Mouse (Mus musculus) cortical plate, adult 2 months (tissue): ENCODE data around the gene Dpysl4. TPM values are rescaled to one million over a fixed set of nuclear protein-coding genes. Genes with fewer than 3 reads are reported as not detected.

Experiments used
- H3K27ac ChIP-seq: fragments of 200-500 bp; 2 replicates; pipeline ENCODE4 v1.5.1; 2012; ENCODE audit warnings: low read length, control low read depth, inconsistent platforms; ENCODE audit not compliant: insufficient read depth
- H3K4me1 ChIP-seq: fragments of 200-500 bp; 2 replicates; pipeline ENCODE4 v1.6.1; 2011; ENCODE audit warnings: low read length; ENCODE audit not compliant: control insufficient read depth, insufficient read depth
- H3K4me3 ChIP-seq: fragments of 200-500 bp; 2 replicates; pipeline ENCODE4 v1.5.1; 2011; ENCODE audit warnings: mild to moderate bottlenecking, low read length, control low read depth; ENCODE audit not compliant: insufficient read depth
- CTCF ChIP-seq: fragments of 200-500 bp; IDR thresholded peaks from 2 replicates; pipeline ENCODE4 v1.5.1; 2011; ENCODE audit warnings: mild to moderate bottlenecking, control low read depth, low read length; ENCODE audit not compliant: insufficient read depth; ENCODE audit errors: extremely low read depth
- POLR2A ChIP-seq: fragments of 200-500 bp; IDR thresholded peaks from 2 replicates; pipeline ENCODE4 v1.6.1; 2011; ENCODE audit warnings: mild to moderate bottlenecking, low read length, control low read depth; ENCODE audit not compliant: insufficient read depth; ENCODE audit errors: extremely low read depth
- polyA plus RNA-seq: library from polyadenylated mRNA; depleted of rRNA; stranded (reverse); fragments of >200 nt; gene quantifications from 2 replicates; pipeline ENCODE4 v1.2.3, GENCODE M21; 2012

Dpysl4 gene
- polyA plus RNA-seq, 1 experiment: 61.3 TPM

GRCm38 (mm10) chr7:139107908-139108650, 22.3 kb downstream of the Dpysl4 start:
- no peak for TF ChIP-seq POLR2A
- TF ChIP-seq CTCF: no peak
- H3K27ac ChIP-seq: no peak overlapping the region
- peaks cover 4% of the 10 kb centered on the region for H3K4me1 ChIP-seq
- no peak overlapping the region for H3K4me3 ChIP-seq

- Histone ChIP-seq H3K4me3 (no peak overlapping the region), H3K4me1 (no peaks in the 10 kb centered on the region), H3K27ac (no peak overlapping the region)
- peak; percentile 94 for TF ChIP-seq CTCF
- TF ChIP-seq POLR2A: no peak
Observed at GRCm38 (mm10) chr7:139119152-139119774, 33.5 kb downstream of the Dpysl4 start.

GRCm38 (mm10) chr7:139119775-139120153, 34.0 kb downstream of the Dpysl4 start:
- no peaks in the 10 kb centered on the region for H3K4me1 ChIP-seq
- no peak overlapping the region for H3K4me3 ChIP-seq
- TF ChIP-seq POLR2A (no peak), CTCF (no peak)
- H3K27ac ChIP-seq: no peak overlapping the region

GRCm38 (mm10) chr7:139125881-139126280, 40.1 kb downstream of the Dpysl4 start:
- H3K4me1 ChIP-seq: peaks cover 12% of the 10 kb centered on the region
- H3K4me3 ChIP-seq: no peak overlapping the region
- H3K27ac ChIP-seq: no peak overlapping the region
- TF ChIP-seq POLR2A: no peak
- TF ChIP-seq CTCF: no peak

GRCm38 (mm10) chr7:139126549-139126948, 40.7 kb downstream of the Dpysl4 start:
- peaks cover 13% of the 10 kb centered on the region for H3K4me1 ChIP-seq
- no peak overlapping the region for H3K4me3 ChIP-seq
- H3K27ac ChIP-seq: no peak overlapping the region; the same call in 1 of the 2 replicates
- no peak for TF ChIP-seq CTCF
- TF ChIP-seq POLR2A: no peak

- Histone ChIP-seq H3K4me1 (peaks cover 13% of the 10 kb centered on the region), H3K4me3 (no peak overlapping the region), H3K27ac (no peak overlapping the region)
- TF ChIP-seq POLR2A (no peak), CTCF (no peak)
Observed at GRCm38 (mm10) chr7:139128994-139129393, 43.2 kb downstream of the Dpysl4 start.

GRCm38 (mm10) chr7:139130361-139130760, 44.6 kb downstream of the Dpysl4 start:
- Histone ChIP-seq H3K4me1 (peaks cover 18% of the 10 kb centered on the region), H3K27ac (no peak overlapping the region), H3K4me3 (no peak overlapping the region)
- no peak for TF ChIP-seq CTCF

GRCm38 (mm10) chr7:139131538-139131937, 45.7 kb downstream of the Dpysl4 start:
- Histone ChIP-seq H3K4me3 (no peak overlapping the region), H3K4me1 (peaks cover 17% of the 10 kb centered on the region), H3K27ac (no peak overlapping the region)
- no peak for TF ChIP-seq POLR2A
- TF ChIP-seq CTCF: no peak

GRCm38 (mm10) chr7:139133446-139133845, 47.6 kb downstream of the Dpysl4 start:
- Histone ChIP-seq H3K27ac (no peak overlapping the region), H3K4me1 (peaks cover 13% of the 10 kb centered on the region), H3K4me3 (no peak overlapping the region)
- TF ChIP-seq CTCF (no peak), POLR2A (no peak)

- TF ChIP-seq CTCF (no peak), POLR2A (no peak)
- Histone ChIP-seq H3K4me3 (no peak overlapping the region), H3K4me1 (peaks cover 16% of the 10 kb centered on the region), H3K27ac (no peak overlapping the region)
Observed at GRCm38 (mm10) chr7:139135236-139135635, 49.4 kb downstream of the Dpysl4 start.
